Mouse (Mus musculus) ZHBTc4 (cell line): Measurements from ENCODE around the gene Stap2.

Experiments
- DNase-seq: peaks from one replicate; pipeline ENCODE4 v3.0.0-alpha.2; 2011; ENCODE audit warnings: low read depth, low spot score

Gene Stap2

GRCm38 (mm10) chr17:56005415-56006061 lies at the start of gene Stap2, which contains the start of gene Mpnd:
Gene Stap2, minus strand, starts transcription at chr17:56005584.
Gene Mpnd, plus strand, starts transcription at chr17:56005711.
- DNase-seq, result peak; percentile 87

- no peak for DNase-seq
Observed at GRCm38 (mm10) chr17:56054938-56055337, 49.6 kb upstream of the Stap2 start.

GRCm38 (mm10) chr17:56051369-56051768 lies 46.0 kb upstream of the Stap2 start:
- no peak for DNase-seq

- DNase-seq, result peak; percentile 50
Observed at GRCm38 (mm10) chr17:56040857-56041163, 35.4 kb upstream of the Stap2 start.

- DNase-seq, result peak; percentile 99
Observed at GRCm38 (mm10) chr17:56040030-56040856, 34.9 kb upstream of the Stap2 start, which contains the start of gene Chaf1a. Gene Chaf1a, plus strand, starts transcription at chr17:56040439.

- no peak for DNase-seq
Observed at GRCm38 (mm10) chr17:56039345-56039744, 34.0 kb upstream of the Stap2 start.

- DNase-seq, result no peak
Observed at GRCm38 (mm10) chr17:56038583-56039261, 33.3 kb upstream of the Stap2 start.

- DNase-seq, result no peak
Observed at GRCm38 (mm10) chr17:56036901-56037287, 31.5 kb upstream of the Stap2 start.

GRCm38 (mm10) chr17:56036176-56036900 lies 31.0 kb upstream of the Stap2 start, which contains the start of gene Sh3gl1:
Gene Sh3gl1, minus strand, starts transcription at chr17:56036635.
- DNase-seq, result peak; percentile 99

GRCm38 (mm10) chr17:56035216-56035615 lies 29.8 kb upstream of the Stap2 start:
- no peak for DNase-seq

- DNase-seq, result no peak
Observed at GRCm38 (mm10) chr17:56034726-56035100, 29.3 kb upstream of the Stap2 start.

- no peak for DNase-seq
Observed at GRCm38 (mm10) chr17:56034040-56034725, 28.8 kb upstream of the Stap2 start.

- no peak for DNase-seq
Observed at GRCm38 (mm10) chr17:56032831-56033230, 27.4 kb upstream of the Stap2 start.

- DNase-seq, result no peak
Observed at GRCm38 (mm10) chr17:56032127-56032733, 26.8 kb upstream of the Stap2 start.

- no peak for DNase-seq
Observed at GRCm38 (mm10) chr17:56031431-56031830, 26.0 kb upstream of the Stap2 start.

GRCm38 (mm10) chr17:56030919-56031318 lies 25.5 kb upstream of the Stap2 start:
- no peak for DNase-seq

GRCm38 (mm10) chr17:56030238-56030870 lies 25.0 kb upstream of the Stap2 start:
- no peak for DNase-seq

GRCm38 (mm10) chr17:56027801-56028441 lies 22.5 kb upstream of the Stap2 start:
- DNase-seq, result no peak

- DNase-seq, result no peak
Observed at GRCm38 (mm10) chr17:56026881-56027280, 21.5 kb upstream of the Stap2 start.

- DNase-seq, result no peak
Observed at GRCm38 (mm10) chr17:56026303-56026702, 20.9 kb upstream of the Stap2 start.
